Mouse (Mus musculus) gastrocnemius, postnatal 4 days (tissue): ENCODE measurements around the gene Erc2. TPM values are rescaled to one million over a fixed set of nuclear protein-coding genes. Genes with fewer than 3 reads are reported as not detected.

ENCODE experiments used
- DNase-seq, 2 experiments: peaks; one replicate each; pipeline ENCODE4 v3.0.0; 2021 to 2022; ENCODE audit warnings: low spot score in 2 of 2, mixed read lengths in 2 of 2
- total RNA-seq, 2 experiments: library from RNA; stranded (reverse); gene quantifications; 2 replicates each; pipeline ENCODE4 v1.2.3; 2021

Erc2 gene
- total RNA-seq, 2 experiments from 2014 or later: 3.2 to 3.3 TPM

DNA sequence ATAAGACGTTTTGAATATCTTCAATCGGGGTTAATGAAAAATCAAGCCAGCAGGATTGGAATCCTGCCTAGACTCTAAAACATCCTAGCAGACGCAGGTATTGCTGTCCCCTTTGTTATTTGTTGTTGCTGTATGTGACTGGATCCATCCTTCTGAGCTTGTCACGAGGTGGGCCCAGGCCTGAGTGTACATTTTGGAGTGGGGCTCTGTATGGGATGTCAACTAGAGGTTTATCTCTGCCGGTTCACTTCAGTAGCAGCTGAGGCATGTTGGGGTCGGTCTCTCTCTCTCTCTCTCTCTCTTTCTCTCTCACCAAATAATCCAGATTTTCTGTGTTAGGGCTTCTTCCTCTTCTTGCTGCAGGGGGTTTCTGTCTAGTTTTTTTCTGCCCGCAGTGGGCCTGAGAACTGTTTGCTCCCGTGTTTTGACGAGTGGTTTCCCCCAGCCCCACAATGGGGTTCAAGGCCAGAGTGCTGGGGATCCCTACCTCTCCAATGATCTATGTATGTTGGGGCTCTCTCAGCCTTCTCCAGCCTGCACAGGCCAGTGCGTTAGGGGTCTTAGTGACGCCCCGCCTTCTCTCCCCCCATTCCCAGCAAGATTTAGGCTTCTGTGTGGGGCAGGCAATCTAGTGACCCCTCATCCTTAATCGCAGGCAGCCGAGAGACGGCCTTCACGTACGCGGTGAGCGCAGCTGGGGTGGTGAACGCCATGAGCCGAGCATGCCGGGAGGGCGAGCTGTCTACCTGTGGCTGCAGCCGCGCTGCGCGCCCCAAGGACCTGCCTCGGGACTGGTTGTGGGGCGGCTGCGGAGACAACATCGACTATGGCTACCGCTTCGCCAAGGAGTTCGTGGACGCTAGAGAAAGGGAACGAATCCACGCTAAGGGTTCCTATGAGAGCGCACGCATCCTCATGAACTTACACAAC, 895.7 kb downstream of the Erc2 start:
- no peak for DNase-seq

DNA sequence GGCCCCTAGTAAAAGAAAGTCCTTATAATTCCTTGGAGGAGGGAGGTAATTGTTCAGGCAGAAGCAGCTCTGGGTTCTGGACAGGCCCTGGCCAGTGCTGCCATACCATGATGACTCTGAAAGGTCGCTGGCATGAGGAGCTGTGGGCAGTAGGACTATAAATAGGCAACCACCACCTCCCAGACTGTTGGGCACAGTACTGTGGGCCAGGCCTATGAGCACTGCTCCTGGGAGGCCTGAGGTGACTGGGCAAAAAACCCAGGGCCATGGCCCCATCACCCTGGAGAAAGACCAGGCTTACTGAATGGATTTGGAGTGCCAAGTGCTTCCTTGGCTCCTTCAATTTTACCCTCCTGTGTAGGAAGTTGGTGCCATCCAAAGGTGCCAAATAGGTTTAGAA, 898.9 kb downstream of the Erc2 start:
- no peak for DNase-seq

DNA sequence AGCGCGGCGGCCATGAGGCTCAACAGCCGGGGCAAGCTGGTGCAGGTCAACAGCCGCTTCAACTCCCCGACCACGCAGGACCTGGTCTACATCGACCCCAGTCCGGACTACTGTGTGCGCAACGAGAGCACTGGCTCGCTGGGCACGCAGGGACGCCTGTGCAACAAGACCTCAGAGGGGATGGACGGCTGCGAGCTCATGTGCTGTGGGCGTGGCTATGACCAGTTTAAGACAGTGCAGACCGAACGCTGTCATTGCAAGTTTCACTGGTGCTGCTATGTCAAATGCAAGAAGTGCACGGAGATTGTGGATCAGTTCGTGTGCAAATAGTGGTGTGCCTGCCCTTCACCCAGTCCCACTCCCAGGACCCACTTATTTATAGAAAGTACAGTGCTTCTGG, 900.4 kb downstream of the Erc2 start:
- DNase-seq: no peak

DNA sequence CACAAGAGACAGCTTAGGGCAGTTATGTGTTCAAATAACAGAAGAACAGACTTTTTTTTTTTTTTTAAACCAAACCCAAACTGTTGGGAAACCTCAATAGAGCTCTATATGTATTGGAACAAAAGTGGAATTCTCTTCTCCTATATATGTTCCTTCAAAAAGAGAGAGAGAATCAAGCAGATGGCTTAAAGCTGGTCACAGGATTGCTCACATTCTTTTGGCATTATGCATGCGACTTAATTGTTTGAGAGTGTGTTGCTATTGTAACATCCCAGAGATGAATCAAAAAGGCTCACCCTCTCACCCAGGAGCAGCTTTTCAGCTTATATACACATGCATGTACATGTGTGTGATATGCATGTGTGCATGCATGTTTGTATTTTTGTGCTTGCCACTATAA, 903.3 kb downstream of the Erc2 start:
- DNase-seq: no peak

Other genes with a start within 250 kb of the Erc2 start
- gene Fam208a, start 193.6 kb upstream of the Erc2 start, total RNA-seq: 10 to 100 TPM; 17.6 to 20.0 TPM
- gene Ccdc66, start 114.0 kb upstream of the Erc2 start, total RNA-seq: 10 to 100 TPM; 10.3 to 12.6 TPM